Mouse (Mus musculus): Measurements from ENCODE around the gene Scaf1. TPM values are rescaled to one million over a fixed set of nuclear protein-coding genes. Genes with fewer than 3 reads are reported as not detected.

The Scaf1 gene
- polyA plus RNA-seq (2012; rRNA removed): 15.6 and 17.5 TPM in 2 replicates

DNA sequence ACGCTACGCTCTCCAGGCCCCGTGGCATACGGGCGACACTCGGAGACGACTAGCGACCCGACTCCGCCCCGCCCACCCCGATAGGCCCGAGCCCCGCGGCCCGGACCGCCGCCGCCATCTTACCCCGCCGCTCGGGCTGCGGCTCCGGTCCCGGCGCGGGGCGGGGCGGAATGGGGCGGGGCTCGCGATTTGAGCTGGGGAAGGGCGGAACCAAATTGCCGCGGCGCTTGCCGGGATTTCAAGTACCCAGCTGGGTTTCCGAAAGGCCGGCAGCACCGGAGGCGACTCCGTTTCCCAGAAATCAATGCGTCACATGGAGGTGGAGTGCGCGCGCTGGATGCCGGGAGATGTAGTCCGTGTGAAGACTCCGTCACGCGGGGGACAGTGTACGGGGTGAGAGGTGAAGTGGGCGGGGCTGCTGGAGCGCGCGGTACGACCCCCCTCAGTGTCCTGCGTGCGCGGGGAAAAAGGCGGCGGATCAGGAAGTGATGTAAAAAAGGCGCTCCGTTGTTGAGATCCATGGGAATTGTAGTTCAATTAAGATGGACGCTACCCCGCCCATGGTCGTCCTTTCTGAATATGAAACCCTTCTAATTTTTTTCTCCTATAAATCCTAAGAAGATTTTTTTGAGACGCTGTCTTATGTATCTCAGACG lies at the start of gene Scaf1:
TSS of gene Scaf1 (minus strand) at position 407 of the 656 bp plus-strand sequence.

GRCm38 (mm10) chr7:45062239-45062835 lies 46.2 kb upstream of the Scaf1 start, which contains the start of the genes Nosip and Prrg2:
TSS of gene Nosip (plus strand) at chr7:45062429.
TSS of gene Prrg2 (minus strand) at chr7:45062677.

DNA sequence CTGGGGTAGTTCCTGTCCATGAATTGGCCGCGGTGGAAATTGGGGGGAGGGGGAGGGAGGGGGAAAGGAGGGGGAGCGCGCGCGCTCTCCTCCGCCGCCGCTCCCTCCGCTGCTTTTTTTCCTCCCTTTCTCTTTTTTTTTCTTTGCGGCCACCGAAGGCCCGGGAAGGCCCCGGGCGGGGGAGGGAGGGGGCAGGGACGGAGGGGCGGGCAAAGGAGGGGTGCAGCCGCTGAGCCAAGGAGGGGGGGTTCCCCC lies 36.6 kb upstream of the Scaf1 start, which contains the start of gene Prr12:
TSS of gene Prr12 (minus strand) at position 20 of the 255 bp plus-strand sequence.

DNA sequence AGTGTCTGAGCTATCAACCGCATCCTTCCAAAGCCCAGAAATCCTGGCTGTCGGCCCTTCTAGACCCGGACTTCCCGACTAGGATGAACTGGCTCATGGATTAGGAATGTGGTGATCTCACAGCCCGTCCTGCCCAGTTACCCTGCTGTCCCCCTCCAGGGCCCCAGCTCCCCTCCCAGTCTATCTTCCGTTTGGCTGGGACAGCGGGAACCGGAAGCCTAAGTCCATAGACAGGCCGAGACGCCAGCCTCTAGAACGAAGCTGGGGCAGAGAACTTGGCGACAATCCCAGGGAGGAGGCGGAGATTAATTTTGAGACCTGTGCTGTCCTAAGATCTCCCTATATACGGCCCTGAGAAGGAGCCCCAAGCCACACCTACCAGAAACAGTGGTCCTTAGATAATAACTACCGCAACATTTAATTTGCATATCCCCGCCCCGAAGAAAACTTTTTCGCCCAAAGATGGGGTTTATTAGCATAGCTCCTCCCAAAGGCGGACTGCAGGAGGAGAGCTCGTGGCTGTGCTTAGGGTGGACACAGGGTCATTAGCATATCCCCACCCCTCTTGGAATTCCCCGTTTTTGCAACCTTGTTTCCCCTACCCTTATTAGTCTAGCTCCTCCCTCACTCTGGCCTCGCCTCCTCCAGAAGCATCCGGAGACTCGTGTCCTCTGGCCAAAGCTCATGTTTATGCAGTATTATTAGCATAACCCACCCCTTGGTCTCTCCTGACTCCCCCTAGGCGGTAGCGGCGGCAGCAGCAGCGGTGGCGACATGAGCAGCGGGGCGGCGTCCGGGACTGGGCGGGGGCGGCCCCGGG lies 1.3 kb upstream of the Scaf1 start, which contains the start of gene Rras:
TSS of gene Rras (plus strand) at position 720 of the 820 bp plus-strand sequence.

DNA sequence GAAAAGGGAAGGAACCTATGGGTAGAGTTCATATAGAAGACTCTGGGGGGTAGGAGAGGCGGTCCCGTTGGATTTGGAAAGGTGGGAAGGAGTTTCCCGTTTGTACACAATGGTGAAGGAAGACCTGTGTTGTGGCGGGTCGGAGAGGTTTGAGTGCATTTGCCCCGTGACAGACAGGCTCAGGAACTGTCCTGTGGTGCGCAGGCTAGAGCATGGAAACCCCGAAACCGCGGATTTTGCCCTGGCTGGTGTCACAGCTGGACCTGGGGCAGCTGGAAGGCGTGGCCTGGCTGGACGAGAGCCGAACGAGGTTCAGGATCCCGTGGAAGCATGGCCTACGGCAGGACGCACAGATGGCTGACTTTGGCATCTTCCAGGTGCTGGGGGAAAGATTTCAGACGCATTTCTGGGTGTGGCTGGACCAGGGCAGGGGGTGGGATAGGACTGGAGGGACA lies 17.6 kb downstream of the Scaf1 start, which contains the start of gene Bcl2l12:
TSS of gene Bcl2l12 (minus strand) at position 212 of the 455 bp plus-strand sequence.

DNA sequence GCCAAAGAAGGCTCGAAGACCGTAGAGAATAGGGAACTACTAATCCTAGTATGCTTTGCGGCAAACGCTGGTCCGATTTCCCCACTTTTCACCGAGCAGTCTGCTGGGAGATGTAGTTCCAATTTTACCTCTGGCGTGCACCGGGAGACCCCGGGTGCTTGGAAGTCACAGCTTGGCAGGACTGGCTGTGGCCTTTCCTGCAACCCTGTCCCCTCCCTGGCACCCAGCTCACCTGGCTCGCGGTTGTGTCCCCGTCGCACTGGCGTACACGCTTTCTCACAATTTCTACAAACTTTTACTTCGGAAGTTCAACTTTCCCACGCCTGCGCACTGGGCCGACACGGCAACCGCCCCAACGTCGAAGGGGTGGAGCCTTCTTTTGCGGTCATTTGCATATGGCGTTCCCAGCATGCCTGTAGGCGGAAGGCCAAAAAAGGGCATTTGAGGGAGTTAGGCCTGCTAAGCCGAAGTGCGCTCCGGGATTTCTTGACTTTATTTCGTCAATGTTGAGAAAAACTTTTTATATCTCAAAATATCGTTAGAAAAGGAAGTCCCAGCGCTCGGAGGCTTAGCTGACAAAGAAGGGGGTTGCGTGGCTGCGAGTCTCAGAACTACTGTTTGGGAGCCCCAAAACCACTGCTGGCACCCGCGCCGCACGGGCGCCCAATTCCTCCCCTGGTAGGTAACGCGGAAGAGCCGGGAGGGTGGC lies 18.8 kb downstream of the Scaf1 start, which contains the start of gene Irf3:
TSS of gene Irf3 (plus strand) at position 418 of the 709 bp plus-strand sequence.

GRCm38 (mm10) chr7:44986192-44986878 lies 29.8 kb downstream of the Scaf1 start, which contains the start of gene Prmt1:
TSS of gene Prmt1 (minus strand) at chr7:44986568.

DNA sequence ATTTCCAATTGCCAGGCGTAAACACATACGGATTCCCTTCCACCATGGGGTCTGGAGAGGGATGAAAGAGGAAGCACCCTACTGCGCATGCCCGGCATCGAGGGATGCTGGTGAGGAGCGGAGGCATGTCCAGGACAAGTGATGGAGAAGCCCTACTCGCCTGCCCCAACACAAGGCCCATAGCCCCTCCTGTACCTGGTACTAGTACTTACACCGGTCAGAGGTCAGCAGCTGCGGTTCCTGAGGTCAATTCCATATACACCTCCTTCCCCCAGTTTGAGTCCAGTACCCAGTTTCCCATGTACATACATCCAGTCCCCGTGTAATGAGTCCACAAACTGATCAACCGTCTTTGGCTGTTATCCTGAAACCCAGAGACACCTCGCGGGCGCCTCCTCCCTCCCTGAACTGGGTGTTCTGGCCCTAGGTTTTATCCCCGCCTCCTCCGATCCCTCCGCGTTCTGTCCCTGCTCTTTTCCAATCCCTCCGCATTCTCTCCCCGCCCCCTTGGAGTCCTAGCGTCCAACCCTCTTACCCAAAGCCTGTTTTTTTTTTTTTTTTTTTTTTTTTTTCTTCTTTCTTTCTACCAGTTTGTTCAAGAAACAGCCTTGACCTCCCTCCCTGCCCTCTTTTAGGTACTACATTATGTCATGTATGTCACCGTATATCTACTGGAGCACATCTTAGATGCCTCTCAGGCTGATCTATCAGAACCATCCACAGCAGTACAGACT lies 41.6 kb downstream of the Scaf1 start, which contains the start of gene Cpt1c:
TSS of gene Cpt1c (minus strand) at position 469 of the 734 bp plus-strand sequence.

Other genes with a start within 250 kb of the Scaf1 start
- 41.2 and 48.8 TPM in 2 replicates for gene Nup62, start 200.3 kb downstream of the Scaf1 start, polyA plus RNA-seq (2012; rRNA removed)
- 0.40 and 0.41 TPM in 2 replicates for gene Il4i1, start 200.0 kb downstream of the Scaf1 start, polyA plus RNA-seq (2012; rRNA removed)
- 27.2 and 29.9 TPM in 2 replicates for gene Atf5, start 199.7 kb downstream of the Scaf1 start, polyA plus RNA-seq (2012; rRNA removed)
- 22.9 and 23.0 TPM in 2 replicates for gene Akt1s1, start 167.4 kb downstream of the Scaf1 start, polyA plus RNA-seq (2012; rRNA removed)
- gene Tbc1d17, start 167.3 kb downstream of the Scaf1 start, polyA plus RNA-seq (2012; rRNA removed): 14.0 and 15.9 TPM in 2 replicates
- 13.6 and 14.4 TPM in 2 replicates for gene Pnkp, start 159.2 kb downstream of the Scaf1 start, polyA plus RNA-seq (2012; rRNA removed)
- 43.8 and 45.4 TPM in 2 replicates for gene Ptov1, start 146.6 kb downstream of the Scaf1 start, polyA plus RNA-seq (2012; rRNA removed)
- gene Med25, start 123.7 kb downstream of the Scaf1 start, polyA plus RNA-seq (2012; rRNA removed): 25.1 and 29.4 TPM in 2 replicates
- gene Fuz, start 120.3 kb downstream of the Scaf1 start, polyA plus RNA-seq (2012; rRNA removed): 4.5 and 5.3 TPM in 2 replicates
- 59.2 and 68.7 TPM in 2 replicates for gene Ap2a1, start 86.9 kb downstream of the Scaf1 start, polyA plus RNA-seq (2012; rRNA removed)
- gene Tsks, start 73.2 kb downstream of the Scaf1 start, polyA plus RNA-seq (2012; rRNA removed): 0.10 TPM in 1 of 2 replicates, not detected in the other
- gene Cpt1c, start 41.5 kb downstream of the Scaf1 start, polyA plus RNA-seq (2012; rRNA removed): 1.8 and 2.3 TPM in 2 replicates
- 163 and 176 TPM in 2 replicates for gene Prmt1, start 29.8 kb downstream of the Scaf1 start, polyA plus RNA-seq (2012; rRNA removed)
- gene Irf3, start 18.7 kb downstream of the Scaf1 start, polyA plus RNA-seq (2012; rRNA removed): 38.0 and 41.0 TPM in 2 replicates
- gene Bcl2l12, start 17.7 kb downstream of the Scaf1 start, polyA plus RNA-seq (2012; rRNA removed): 10.2 and 11.7 TPM in 2 replicates
- 15.6 and 17.7 TPM in 2 replicates for gene Rras, start 1.6 kb upstream of the Scaf1 start, polyA plus RNA-seq (2012; rRNA removed)
- gene Prr12, start 36.5 kb upstream of the Scaf1 start, polyA plus RNA-seq (2012; rRNA removed): 1.9 and 2.5 TPM in 2 replicates
- 26.5 and 28.7 TPM in 2 replicates for gene Nosip, start 46.1 kb upstream of the Scaf1 start, polyA plus RNA-seq (2012; rRNA removed)
- gene Prrg2, start 46.3 kb upstream of the Scaf1 start, polyA plus RNA-seq (2012; rRNA removed): 7.1 and 7.9 TPM in 2 replicates
- 18.0 and 23.0 TPM in 2 replicates for gene Rcn3, start 75.9 kb upstream of the Scaf1 start, polyA plus RNA-seq (2012; rRNA removed)
- gene Fcgrt, start 87.5 kb upstream of the Scaf1 start, polyA plus RNA-seq (2012; rRNA removed): 15.3 and 17.0 TPM in 2 replicates
- 329 and 425 TPM in 2 replicates for gene Rps11, start 108.1 kb upstream of the Scaf1 start, polyA plus RNA-seq (2012; rRNA removed)
- 824 and 978 TPM in 2 replicates for gene Rpl13a, start 112.4 kb upstream of the Scaf1 start, polyA plus RNA-seq (2012; rRNA removed)
- 0.03 and 0.05 TPM in 2 replicates for gene Gm45713, start 119.9 kb upstream of the Scaf1 start, polyA plus RNA-seq (2012; rRNA removed)
- gene Flt3l, start 120.1 kb upstream of the Scaf1 start, polyA plus RNA-seq (2012; rRNA removed): 11.3 and 12.1 TPM in 2 replicates
- gene Pih1d1, start 137.9 kb upstream of the Scaf1 start, polyA plus RNA-seq (2012; rRNA removed): 33.3 and 38.1 TPM in 2 replicates
- 14.6 and 17.2 TPM in 2 replicates for gene Aldh16a1, start 138.2 kb upstream of the Scaf1 start, polyA plus RNA-seq (2012; rRNA removed)
- 0.02 TPM in 1 of 2 replicates, not detected in the other for gene Slc17a7, start 147.6 kb upstream of the Scaf1 start, polyA plus RNA-seq (2012; rRNA removed)
- gene Gfy, start 163.2 kb upstream of the Scaf1 start, polyA plus RNA-seq (2012; rRNA removed): not detected in 2 replicates
- gene Pth2, start 164.6 kb upstream of the Scaf1 start, polyA plus RNA-seq (2012; rRNA removed): not detected in 2 replicates
- 0.03 and 0.07 TPM in 2 replicates for gene Ccdc155, start 188.5 kb upstream of the Scaf1 start, polyA plus RNA-seq (2012; rRNA removed)
- gene Dkkl1, start 195.8 kb upstream of the Scaf1 start, polyA plus RNA-seq (2012; rRNA removed): 1.0 and 1.5 TPM in 2 replicates
- gene Tead2, start 199.4 kb upstream of the Scaf1 start, polyA plus RNA-seq (2012; rRNA removed): 9.4 and 12.0 TPM in 2 replicates
- 8.7 and 11.7 TPM in 2 replicates for gene Cd37, start 222.8 kb upstream of the Scaf1 start, polyA plus RNA-seq (2012; rRNA removed)
- gene Slc6a16, start 224.7 kb upstream of the Scaf1 start, polyA plus RNA-seq (2012; rRNA removed): 0.01 and 0.03 TPM in 2 replicates

All from liver, embryonic 14 days (tissue).